Comparison of ENCODE assay signal across 8 mouse cellular contexts in genomic region chr1:131137111-131137510, GRCm38 (mm10). TPM values are rescaled to one million over a fixed set of nuclear protein-coding genes. Genes with fewer than 3 reads are reported as not detected.
DNase-seq lines count a peak whose midpoint lies in the region; ATAC-seq and TF ChIP-seq lines count a peak whose summit lies in the region.

No protein-coding gene starts in this region.

- H3K4me3 ChIP-seq in kidney, embryonic 16.5 days (ENCODE audit: low read length) = peak overlapping the region; percentile 82
- H3K4me3 ChIP-seq in hindbrain, embryonic 14.5 days (replicated peaks; ENCODE audit: low read length) = peak overlapping the region; percentile 77
- H3K4me3 ChIP-seq in midbrain, embryonic 16.5 days (ENCODE audit: low read depth, low read length) = peak overlapping the region; percentile 86
- H3K4me3 ChIP-seq in lung, adult 2 months (replicated peaks; ENCODE audit: extremely low read depth, low read depth, low read length) = no peak overlapping the region

- 32% methylated on average over 5 of the region's 5 CpGs for WGBS in kidney, embryonic 16.5 days
- WGBS in hindbrain, embryonic 14.5 days = 5% methylated on average over 5 of the region's 5 CpGs
- 2% methylated on average over 5 of the region's 5 CpGs for WGBS in midbrain, embryonic 16.5 days
- 49% methylated on average over 5 of the region's 5 CpGs for WGBS in lung, adult 2 months

- no peaks in the 10 kb centered on the region for H3K36me3 ChIP-seq in kidney, embryonic 16.5 days (ENCODE audit: insufficient read depth, low read length)
- 0 out of 2 replicates have a peak, but pooled peaks cover 7% of the 10 kb centered on the region for H3K36me3 ChIP-seq in hindbrain, embryonic 14.5 days (replicated peaks; ENCODE audit: control insufficient read depth, insufficient read depth)
- no peaks in the 10 kb centered on the region for H3K36me3 ChIP-seq in midbrain, embryonic 16.5 days (ENCODE audit: control insufficient read depth, insufficient read depth, low read length)

- TF ChIP-seq POLR2A in brain, embryonic 14.5 days (IDR thresholded peaks at IDR 0.05; ENCODE audit: borderline replicate concordance, extremely low read depth, insufficient read depth, insufficient read length, poor library complexity, severe bottlenecking) = no peak
- no peak for TF ChIP-seq POLR2A in lung, adult 2 months (IDR thresholded peaks at IDR 0.05; ENCODE audit: borderline replicate concordance, extremely low read depth, low read depth, low read length)

- no peaks in the 10 kb centered on the region for H3K27me3 ChIP-seq in kidney, embryonic 16.5 days (ENCODE audit: insufficient read depth, low read length)
- H3K27me3 ChIP-seq in hindbrain, embryonic 14.5 days (ENCODE audit: control insufficient read depth, insufficient read depth, low read length) = no peaks in the 10 kb centered on the region
- no peaks in the 10 kb centered on the region for H3K27me3 ChIP-seq in midbrain, embryonic 16.5 days (ENCODE audit: control insufficient read depth, insufficient read depth, low read depth, low read length)

- no peak overlapping the region for H3K27ac ChIP-seq in kidney, embryonic 16.5 days (ENCODE audit: low read length)
- 0 out of 2 replicates have a peak overlapping the region, but pooled peaks have one; percentile 55 for H3K27ac ChIP-seq in hindbrain, embryonic 14.5 days
- peak overlapping the region; percentile 25 for H3K27ac ChIP-seq in midbrain, embryonic 16.5 days (ENCODE audit: low read length)

- peak overlapping the region; percentile 22; the same call in 1 of the 2 replicates for H3K9ac ChIP-seq in kidney, embryonic 16.5 days (replicated peaks; ENCODE audit: low read length)
- peak overlapping the region; percentile 86 for H3K9ac ChIP-seq in hindbrain, embryonic 14.5 days
- peak overlapping the region; percentile 45 for H3K9ac ChIP-seq in midbrain, embryonic 16.5 days (ENCODE audit: low read depth, low read length)

- no peak for DNase-seq in kidney, postnatal 25 days
- DNase-seq in brain, embryonic 14.5 days (ENCODE audit: low read depth) = peak; percentile 55
- no peak for DNase-seq in hindbrain, embryonic 14.5 days (ENCODE audit: low spot score)
- DNase-seq in urinary bladder, adult 18-20 months (ENCODE audit: low spot score in 2 of 2) = no peak
- DNase-seq in lung, adult 2 months = no peak

- H3K9me3 ChIP-seq in kidney, embryonic 16.5 days (ENCODE audit: low read length) = no peaks in the 10 kb centered on the region
- H3K9me3 ChIP-seq in hindbrain, embryonic 14.5 days (ENCODE audit: control insufficient read depth, low read length) = no peaks in the 10 kb centered on the region
- H3K9me3 ChIP-seq in midbrain, embryonic 16.5 days (replicated peaks; ENCODE audit: control insufficient read depth, low read length, poor library complexity, severe bottlenecking) = no peaks in the 10 kb centered on the region

- no peak for ATAC-seq in kidney, embryonic 16.5 days (ENCODE audit: low FRiP score, low TSS enrichment)
- no peak for ATAC-seq in hindbrain, embryonic 14.5 days (ENCODE audit: low FRiP score)
- ATAC-seq in midbrain, embryonic 16.5 days = no peak
- no peak for ATAC-seq in activated CD4-positive, CD25-positive, alpha-beta regulatory T cell, adult 4 months

- H3K4me2 ChIP-seq in kidney, embryonic 16.5 days (replicated peaks; ENCODE audit: low read depth, low read length) = peak overlapping the region; percentile 89
- peak overlapping the region; percentile 62 for H3K4me2 ChIP-seq in hindbrain, embryonic 14.5 days (replicated peaks)
- H3K4me2 ChIP-seq in midbrain, embryonic 16.5 days (ENCODE audit: low read length) = peak overlapping the region; percentile 88

- H3K4me1 ChIP-seq in kidney, embryonic 16.5 days (ENCODE audit: insufficient read depth, low read length) = peaks cover 24% of the 10 kb centered on the region
- H3K4me1 ChIP-seq in hindbrain, embryonic 14.5 days (replicated peaks; ENCODE audit: control insufficient read depth, insufficient read depth, low read length) = peaks cover 41% of the 10 kb centered on the region
- peaks cover 34% of the 10 kb centered on the region for H3K4me1 ChIP-seq in midbrain, embryonic 16.5 days (ENCODE audit: control insufficient read depth, insufficient read depth, low read length)
- H3K4me1 ChIP-seq in lung, adult 2 months (ENCODE audit: control insufficient read depth, insufficient read depth, low read length) = peaks cover 2% of the 10 kb centered on the region; the same call in 1 of the 2 replicates

- no peak for TF ChIP-seq CTCF in brain, embryonic 14.5 days (IDR thresholded peaks at IDR 0.05; ENCODE audit: borderline replicate concordance, extremely low read depth, insufficient read depth, insufficient read length)
- TF ChIP-seq CTCF in lung, adult 2 months (IDR thresholded peaks at IDR 0.05; ENCODE audit: insufficient read depth, low read length) = no peak

RNA-seq across cellular contexts. Expression of gene Dyrk3, which starts 1.0 kb away (rescaled TPM):
- polyA plus RNA-seq in kidney, embryonic 16.5 days (2015; fragmentation: Nextera tagmentation; extraction: Ambion mirVana) = 5.9 and 6.1 TPM in 2 replicates
- 12.7 and 13.6 TPM in 2 replicates for polyA plus RNA-seq in brain, embryonic 14.5 days (2012; rRNA removed)
- 14.8 and 18.2 TPM in 2 replicates for polyA plus RNA-seq in hindbrain, embryonic 14.5 days (2014; fragmentation: Nextera tagmentation; extraction: Ambion mirVana)
- polyA plus RNA-seq in midbrain, embryonic 16.5 days (2015; fragmentation: Nextera tagmentation; extraction: Ambion mirVana) = 14.1 and 17.4 TPM in 2 replicates
- polyA plus RNA-seq in lung, adult 2 months (2012; rRNA removed) = 1.9 and 2.7 TPM in 2 replicates
- polyA plus RNA-seq in activated CD4-positive, CD25-positive, alpha-beta regulatory T cell, adult 4 months (2017; shearing (Covaris generic)) = under 1 TPM in 1 of 2 experiments, not detected in 1; 0.41 TPM

RNA-seq across cellular contexts. Expression of gene Eif2d, which starts 15.9 kb away (rescaled TPM):
- polyA plus RNA-seq in kidney, embryonic 16.5 days (2015; fragmentation: Nextera tagmentation; extraction: Ambion mirVana) = 70.0 and 70.5 TPM in 2 replicates
- 53.0 and 69.8 TPM in 2 replicates for polyA plus RNA-seq in brain, embryonic 14.5 days (2012; rRNA removed)
- 50.3 TPM in 2 replicates for polyA plus RNA-seq in hindbrain, embryonic 14.5 days (2014; fragmentation: Nextera tagmentation; extraction: Ambion mirVana)
- 46.8 and 51.1 TPM in 2 replicates for polyA plus RNA-seq in midbrain, embryonic 16.5 days (2015; fragmentation: Nextera tagmentation; extraction: Ambion mirVana)
- 26.4 and 31.9 TPM in 2 replicates for polyA plus RNA-seq in lung, adult 2 months (2012; rRNA removed)
- polyA plus RNA-seq in activated CD4-positive, CD25-positive, alpha-beta regulatory T cell, adult 4 months (2017; shearing (Covaris generic)) = 10 to 100 TPM; 52.5 to 58.8 TPM

RNA-seq across cellular contexts. Expression of gene Mapkapk2, which starts 39.5 kb away (rescaled TPM):
- 26.5 and 43.9 TPM in 2 replicates for polyA plus RNA-seq in kidney, embryonic 16.5 days (2015; fragmentation: Nextera tagmentation; extraction: Ambion mirVana)
- 50.5 and 52.9 TPM in 2 replicates for polyA plus RNA-seq in brain, embryonic 14.5 days (2012; rRNA removed)
- 22.5 and 23.7 TPM in 2 replicates for polyA plus RNA-seq in hindbrain, embryonic 14.5 days (2014; fragmentation: Nextera tagmentation; extraction: Ambion mirVana)
- polyA plus RNA-seq in midbrain, embryonic 16.5 days (2015; fragmentation: Nextera tagmentation; extraction: Ambion mirVana) = 12.6 and 14.9 TPM in 2 replicates
- 91.4 and 120 TPM in 2 replicates for polyA plus RNA-seq in lung, adult 2 months (2012; rRNA removed)
- 10 to 100 TPM; 11.5 to 11.9 TPM for polyA plus RNA-seq in activated CD4-positive, CD25-positive, alpha-beta regulatory T cell, adult 4 months (2017; shearing (Covaris generic))

Comparison
In these comparisons a context has a peak if more than half of its experiments do, and no peak if none do; other contexts are left out.
1. H3K9ac ChIP-seq: peak in every context shown above with its lines; median percentile 86 in hindbrain, embryonic 14.5 days; 45 in midbrain, embryonic 16.5 days; 22 in kidney, embryonic 16.5 days.